Mouse (Mus musculus) midbrain, embryonic 11.5 days (tissue): ENCODE data around the gene Olfr211. TPM values are rescaled to one million over a fixed set of nuclear protein-coding genes. Genes with fewer than 3 reads are reported as not detected.

Source experiments
- ATAC-seq: fragments of 200-750 bp; cut with Nextera tagmentation; 2 replicates; pipeline ENCODE4 v1.8.0; 2017; ENCODE audit warnings: moderate TSS enrichment, moderate library complexity; ENCODE audit not compliant: low FRiP score
- DNase-seq: peaks from one replicate; pipeline ENCODE4 v3.0.0; 2015; ENCODE audit warnings: low spot score; ENCODE audit errors: missing footprints
- H3K27ac ChIP-seq: fragments of 300-500 bp; sonication (generic); 2 replicates; pipeline ENCODE4 v1.5.1; 2014; ENCODE audit warnings: low read depth, low read length
- H3K27me3 ChIP-seq: fragments of 300-500 bp; sonication (generic); 2 replicates; pipeline ENCODE4 v1.6.1; 2014; ENCODE audit warnings: mild to moderate bottlenecking, low read length, moderate library complexity, mixed read lengths; ENCODE audit not compliant: control insufficient read depth, insufficient read depth
- H3K36me3 ChIP-seq: fragments of 300-500 bp; sonication (generic); 2 replicates; pipeline ENCODE4 v1.6.1; 2014; ENCODE audit warnings: mild to moderate bottlenecking, low read length, moderate library complexity, mixed read lengths; ENCODE audit not compliant: control insufficient read depth, insufficient read depth
- H3K4me1 ChIP-seq: fragments of 300-500 bp; sonication (generic); 2 replicates; pipeline ENCODE4 v1.6.1; 2014; ENCODE audit warnings: low read length; ENCODE audit not compliant: control insufficient read depth, insufficient read depth
- H3K4me2 ChIP-seq: fragments of 300-500 bp; sonication (generic); 2 replicates; pipeline ENCODE4 v1.6.1; 2014; ENCODE audit warnings: mild to moderate bottlenecking, moderate library complexity
- H3K4me3 ChIP-seq: fragments of 300-500 bp; sonication (generic); 2 replicates; pipeline ENCODE4 v1.5.1; 2014; ENCODE audit warnings: low read depth, low read length
- H3K9ac ChIP-seq: fragments of 300-500 bp; sonication (generic); 2 replicates; pipeline ENCODE4 v1.6.1; 2014; ENCODE audit warnings: low read length
- H3K9me3 ChIP-seq: fragments of 300-500 bp; sonication (generic); 2 replicates; pipeline ENCODE4 v1.6.1; 2016; ENCODE audit warnings: low read length; ENCODE audit not compliant: control insufficient read depth
- WGBS: fragments of 180-500 bp; shearing (Covaris S2); extraction: QIAGEN DNeasy Blood & Tissue Kit; methylation state at CpG from one replicate; pipeline ENCODE4 v1.1.7; 2014; 5-methylcytosine and 5-hydroxymethylcytosine counted together
- polyA plus RNA-seq: library from polyadenylated mRNA; unstranded; fragments of >200 nt; fragmentation: Nextera tagmentation; extraction: Ambion mirVana; gene quantifications from 2 replicates; pipeline ENCODE4 v1.2.1, GENCODE M21; 2014

Gene Olfr211
- not detected in 2 replicates for polyA plus RNA-seq

- H3K9ac ChIP-seq = no peak within 1 kb of the TSS
- 81% methylated on average over 4 of the region's 4 CpGs for WGBS
- no peak within 1 kb of the TSS for H3K27ac ChIP-seq
- H3K4me3 ChIP-seq = no peak within 1 kb of the TSS
- H3K9me3 ChIP-seq = no peaks in the 10 kb centered on the region
- ATAC-seq = no peak
- no peaks in the 10 kb centered on the region for H3K36me3 ChIP-seq
- H3K4me1 ChIP-seq = no peaks in the 10 kb centered on the region
- H3K4me2 ChIP-seq = no peak within 1 kb of the TSS
- H3K27me3 ChIP-seq = no peaks in the 10 kb centered on the region
- no peak for DNase-seq
Observed at GRCm38 (mm10) chr6:116488791-116489190, at the start of gene Olfr211. Olfr211 (plus strand) TSS chr6:116489091.

GRCm38 (mm10) chr6:116439531-116439930, 49.4 kb upstream of the Olfr211 start:
- Histone ChIP-seq H3K27ac (no peak overlapping the region), H3K27me3 (no peaks in the 10 kb centered on the region), H3K4me2 (no peak overlapping the region), H3K36me3 (no peaks in the 10 kb centered on the region), H3K9ac (no peak overlapping the region), H3K9me3 (no peaks in the 10 kb centered on the region), H3K4me1 (no peaks in the 10 kb centered on the region), H3K4me3 (no peak overlapping the region)
- 88% methylated on average over 6 of the region's 6 CpGs for WGBS
- ATAC-seq (no peak), DNase-seq (no peak)

- no peak overlapping the region for H3K4me3 ChIP-seq
- no peak for DNase-seq
- H3K27me3 ChIP-seq = no peaks in the 10 kb centered on the region
- no peaks in the 10 kb centered on the region for H3K36me3 ChIP-seq
- WGBS = 79% methylated on average over 4 of the region's 4 CpGs
- no peak overlapping the region for H3K9ac ChIP-seq
- no peak overlapping the region for H3K4me2 ChIP-seq
- H3K4me1 ChIP-seq = no peaks in the 10 kb centered on the region
- ATAC-seq = no peak
- no peak overlapping the region for H3K27ac ChIP-seq
- H3K9me3 ChIP-seq = no peaks in the 10 kb centered on the region
Observed at GRCm38 (mm10) chr6:116440447-116440846, 48.4 kb upstream of the Olfr211 start.

GRCm38 (mm10) chr6:116440849-116441248, 48.0 kb upstream of the Olfr211 start:
- Histone ChIP-seq H3K9ac (no peak overlapping the region), H3K9me3 (no peaks in the 10 kb centered on the region), H3K4me1 (no peaks in the 10 kb centered on the region), H3K4me3 (no peak overlapping the region), H3K36me3 (no peaks in the 10 kb centered on the region), H3K27ac (no peak overlapping the region), H3K4me2 (no peak overlapping the region), H3K27me3 (no peaks in the 10 kb centered on the region)
- 88% methylated on average over 4 of the region's 4 CpGs for WGBS
- DNase-seq = no peak
- no peak for ATAC-seq

GRCm38 (mm10) chr6:116455781-116456180, 33.1 kb upstream of the Olfr211 start:
- WGBS = 76% methylated on average over 4 of the region's 4 CpGs
- Histone ChIP-seq H3K4me3 (no peak overlapping the region), H3K9ac (no peak overlapping the region), H3K36me3 (no peaks in the 10 kb centered on the region), H3K4me1 (peaks cover 2% of the 10 kb centered on the region; the same call in 1 of the 2 replicates), H3K9me3 (no peaks in the 10 kb centered on the region), H3K4me2 (no peak overlapping the region), H3K27ac (no peak overlapping the region), H3K27me3 (peaks cover 9% of the 10 kb centered on the region; the same call in 1 of the 2 replicates)
- DNase-seq (no peak), ATAC-seq (no peak)

- no peaks in the 10 kb centered on the region for H3K9me3 ChIP-seq
- no peak overlapping the region for H3K9ac ChIP-seq
- H3K27me3 ChIP-seq = peaks cover 12% of the 10 kb centered on the region
- 87% methylated on average over 1 of the region's 1 CpGs for WGBS
- no peak overlapping the region for H3K4me2 ChIP-seq
- H3K36me3 ChIP-seq = no peaks in the 10 kb centered on the region
- no peak overlapping the region for H3K27ac ChIP-seq
- ATAC-seq (no peak), DNase-seq (no peak)
- no peak overlapping the region for H3K4me3 ChIP-seq
- peaks cover 4% of the 10 kb centered on the region; the same call in 1 of the 2 replicates for H3K4me1 ChIP-seq
Observed at GRCm38 (mm10) chr6:116456482-116456881, 32.4 kb upstream of the Olfr211 start.

GRCm38 (mm10) chr6:116458728-116459127, 30.2 kb upstream of the Olfr211 start:
- Histone ChIP-seq H3K4me2 (no peak overlapping the region), H3K9ac (no peak overlapping the region), H3K4me1 (peaks cover 4% of the 10 kb centered on the region; the same call in 1 of the 2 replicates), H3K36me3 (no peaks in the 10 kb centered on the region), H3K27me3 (peaks cover 12% of the 10 kb centered on the region), H3K27ac (no peak overlapping the region), H3K4me3 (no peak overlapping the region), H3K9me3 (no peaks in the 10 kb centered on the region)
- ATAC-seq = no peak
- 79% methylated on average over 4 of the region's 4 CpGs for WGBS
- no peak for DNase-seq

- WGBS = 78% methylated on average over 2 of the region's 2 CpGs
- ATAC-seq (no peak), DNase-seq (no peak)
- no peak overlapping the region for H3K4me3 ChIP-seq
- no peak overlapping the region for H3K9ac ChIP-seq
- no peak overlapping the region for H3K27ac ChIP-seq
- H3K36me3 ChIP-seq = no peaks in the 10 kb centered on the region
- H3K9me3 ChIP-seq = no peaks in the 10 kb centered on the region
- H3K4me2 ChIP-seq = no peak overlapping the region
- peaks cover 12% of the 10 kb centered on the region for H3K27me3 ChIP-seq
- H3K4me1 ChIP-seq = peaks cover 4% of the 10 kb centered on the region; the same call in 1 of the 2 replicates
Observed at GRCm38 (mm10) chr6:116459232-116459631, 29.7 kb upstream of the Olfr211 start.

- Histone ChIP-seq H3K4me2 (peak within 1 kb of the TSS; percentile 72), H3K9ac (peak within 1 kb of the TSS; percentile 45; the same call in 1 of the 2 replicates), H3K4me3 (peak within 1 kb of the TSS; percentile 38), H3K4me1 (peaks cover 4% of the 10 kb centered on the region; the same call in 1 of the 2 replicates), H3K27ac (no peak within 1 kb of the TSS), H3K9me3 (no peaks in the 10 kb centered on the region), H3K27me3 (peaks cover 12% of the 10 kb centered on the region), H3K36me3 (no peaks in the 10 kb centered on the region)
- peak; percentile 86 for DNase-seq
- WGBS = 2% methylated on average over 43 of the region's 43 CpGs
- peak; percentile 85 for ATAC-seq
Observed at GRCm38 (mm10) chr6:116460544-116461283, 28.2 kb upstream of the Olfr211 start, which contains the start of gene Alox5. Alox5 (minus strand) TSS chr6:116461178.
